Mouse (Mus musculus) heart, postnatal 4 days (tissue): ENCODE measurements around the gene Hoxa7. TPM values are rescaled to one million over a fixed set of nuclear protein-coding genes. Genes with fewer than 3 reads are reported as not detected.

Experiments
- DNase-seq: peaks from one replicate; pipeline ENCODE4 v3.0.0; 2021
- total RNA-seq, 2 experiments: library from RNA; stranded (reverse); gene quantifications; 2 replicates each; pipeline ENCODE4 v1.2.3; 2021

Hoxa7 gene
- total RNA-seq, 2 experiments from 2014 or later: 0.20 TPM; not detected in 1

GRCm38 (mm10) chr6:52196811-52197210 lies 24.8 kb downstream of the Hoxa7 start:
- no peak for DNase-seq

- DNase-seq: no peak
These were observed 27.0 kb downstream of the Hoxa7 start for GRCm38 (mm10) chr6:52194690-52195089.

GRCm38 (mm10) chr6:52191860-52192550 lies 29.6 kb downstream of the Hoxa7 start:
- peak; percentile 79 for DNase-seq

GRCm38 (mm10) chr6:52190906-52191810 lies 30.5 kb downstream of the Hoxa7 start, which contains the start of gene Hoxa4:
Hoxa4 (minus strand) TSS chr6:52191753.
- DNase-seq: no peak

GRCm38 (mm10) chr6:52190410-52190809 lies 31.2 kb downstream of the Hoxa7 start:
- no peak for DNase-seq

- no peak for DNase-seq
These were observed 31.7 kb downstream of the Hoxa7 start for GRCm38 (mm10) chr6:52189909-52190308.

- no peak for DNase-seq
These were observed 32.5 kb downstream of the Hoxa7 start for GRCm38 (mm10) chr6:52189172-52189591.

- no peak for DNase-seq
These were observed 35.2 kb downstream of the Hoxa7 start for GRCm38 (mm10) chr6:52186500-52186899.

- no peak for DNase-seq
These were observed 35.8 kb downstream of the Hoxa7 start for GRCm38 (mm10) chr6:52185834-52186233.

- DNase-seq: no peak
These were observed 36.4 kb downstream of the Hoxa7 start for GRCm38 (mm10) chr6:52185222-52185621.

GRCm38 (mm10) chr6:52184668-52185067 lies 37.0 kb downstream of the Hoxa7 start:
- DNase-seq: no peak

- DNase-seq: no peak
These were observed 38.2 kb downstream of the Hoxa7 start for GRCm38 (mm10) chr6:52183311-52184080.

GRCm38 (mm10) chr6:52182793-52183192 lies 38.9 kb downstream of the Hoxa7 start:
- no peak for DNase-seq

GRCm38 (mm10) chr6:52182030-52182429 lies 39.6 kb downstream of the Hoxa7 start:
- DNase-seq: no peak

GRCm38 (mm10) chr6:52180726-52181125 lies 40.9 kb downstream of the Hoxa7 start:
- DNase-seq: no peak

- no peak for DNase-seq
These were observed 41.4 kb downstream of the Hoxa7 start for GRCm38 (mm10) chr6:52180213-52180710.

- DNase-seq: no peak
These were observed 42.0 kb downstream of the Hoxa7 start for GRCm38 (mm10) chr6:52179690-52180089.

- DNase-seq: no peak
These were observed 42.6 kb downstream of the Hoxa7 start for GRCm38 (mm10) chr6:52178918-52179665.

- DNase-seq: no peak
These were observed 43.8 kb downstream of the Hoxa7 start for GRCm38 (mm10) chr6:52177806-52178205.

GRCm38 (mm10) chr6:52177061-52177735 lies 44.5 kb downstream of the Hoxa7 start, which contains the start of gene 5730596B20Rik:
5730596B20Rik (plus strand) TSS chr6:52177498.
- no peak for DNase-seq

- DNase-seq: no peak
These were observed 45.3 kb downstream of the Hoxa7 start for GRCm38 (mm10) chr6:52176391-52176790.
